Mouse (Mus musculus) frontal cortex, adult 2 months (tissue): Measurements from ENCODE around the gene Olfr43. TPM values are rescaled to one million over a fixed set of nuclear protein-coding genes. Genes with fewer than 3 reads are reported as not detected.

Source experiments
- DNase-seq, 2 experiments: peaks; one replicate each; pipeline ENCODE4 v3.0.0; 2022; ENCODE audit warnings: low spot score in 1 of 2; ENCODE audit errors: extremely low spot score in 1 of 2
- polyA plus RNA-seq: library from polyadenylated mRNA; depleted of rRNA; stranded (reverse); fragments of >200 nt; gene quantifications from 2 replicates; pipeline ENCODE4 v1.2.3, GENCODE M21; 2012; rRNA removed

The Olfr43 gene
- polyA plus RNA-seq, result not detected in 2 replicates

GRCm38 (mm10) chr11:74211279-74211678 is at the start of gene Olfr43:
Gene Olfr43 (minus strand): TSS chr11:74211379.
- DNase-seq, result no peak

DNA sequence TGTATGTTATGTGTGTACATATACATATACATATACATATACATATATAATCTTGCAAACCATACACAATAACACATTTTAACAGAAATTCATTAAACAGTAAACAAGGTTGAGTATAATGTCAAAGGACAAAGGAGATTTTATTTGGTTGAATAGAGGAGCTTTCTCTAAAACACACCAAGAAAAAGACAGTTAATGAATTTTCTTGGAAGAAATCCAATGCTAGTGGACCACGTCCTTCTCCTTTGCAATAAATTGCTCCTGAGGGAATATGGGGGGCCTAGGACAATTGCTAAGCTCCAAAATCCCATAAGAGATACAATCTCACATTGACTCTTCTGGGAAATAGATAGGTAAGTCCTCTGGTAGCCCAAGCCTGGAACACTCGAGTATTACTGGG is 48.3 kb upstream of the Olfr43 start, which contains the start of gene Olfr406:
Gene Olfr406, plus strand, starts transcription at position 301 of the 400 bp plus-strand sequence.
- DNase-seq, result no peak

- DNase-seq, result no peak
Observed at GRCm38 (mm10) chr11:74241201-74241600, 30.0 kb upstream of the Olfr43 start.

GRCm38 (mm10) chr11:74185949-74186348 is 25.2 kb downstream of the Olfr43 start, which contains the start of gene Olfr403:
Gene Olfr403 (plus strand): TSS chr11:74186249.
- DNase-seq, result no peak

GRCm38 (mm10) chr11:74183745-74184144 is 27.4 kb downstream of the Olfr43 start:
- DNase-seq, result no peak

DNA sequence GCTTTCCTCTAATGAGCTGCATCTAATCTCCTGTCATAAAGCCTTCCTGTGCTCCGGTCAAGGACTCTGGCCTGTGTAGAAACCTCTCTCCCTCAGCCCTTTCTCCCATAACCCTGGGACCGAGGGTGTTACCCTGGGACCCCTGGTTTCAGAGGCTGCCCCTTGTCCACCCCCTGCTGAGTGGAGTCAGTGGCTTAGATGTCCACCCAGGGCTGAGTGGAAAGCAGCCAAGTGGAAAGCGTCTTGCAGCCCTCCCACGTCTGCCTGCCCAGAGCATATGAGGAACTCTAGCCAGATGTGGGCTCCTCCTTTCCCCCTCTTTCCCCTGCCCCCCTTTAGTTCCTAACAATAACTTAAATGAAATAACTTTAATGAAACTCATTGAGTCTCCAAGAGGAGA is 28.0 kb downstream of the Olfr43 start:
- DNase-seq, result no peak

DNA sequence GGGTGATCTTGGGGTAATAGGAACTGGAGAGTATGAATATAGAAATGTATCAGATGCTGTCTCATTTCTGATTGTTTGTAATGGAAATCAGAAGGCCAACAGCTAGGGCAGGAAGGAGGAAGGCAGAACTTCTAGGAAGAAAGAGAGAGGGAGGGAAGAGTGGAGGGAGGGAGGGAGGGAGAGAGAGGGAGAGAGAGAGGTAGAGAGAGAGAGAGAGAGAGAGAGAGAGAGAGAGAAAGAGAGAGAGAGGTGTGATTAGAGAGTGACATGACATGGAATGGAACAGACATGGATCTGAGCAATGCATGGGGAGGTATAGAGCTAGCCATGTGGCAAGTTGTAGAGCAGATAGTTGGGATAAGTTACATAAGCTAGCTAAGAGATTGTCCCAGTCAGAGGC is 42.4 kb downstream of the Olfr43 start:
- DNase-seq, result no peak

Other genes starting within 250 kb of the Olfr43 start
- gene Olfr398, start 221.0 kb downstream of the Olfr43 start, polyA plus RNA-seq, result not detected in 2 replicates
- gene Olfr139, start 154.8 kb downstream of the Olfr43 start, polyA plus RNA-seq, result not detected in 2 replicates
- not detected in 2 replicates for gene Olfr399, start 154.8 kb downstream of the Olfr43 start, polyA plus RNA-seq
- gene Zfp616, start 141.4 kb downstream of the Olfr43 start, polyA plus RNA-seq, result not detected in 2 replicates
- not detected in 2 replicates for gene Olfr401, start 97.7 kb downstream of the Olfr43 start, polyA plus RNA-seq
- gene Olfr402, start 57.9 kb downstream of the Olfr43 start, polyA plus RNA-seq, result not detected in 2 replicates
- gene Olfr403, start 25.1 kb downstream of the Olfr43 start, polyA plus RNA-seq, result not detected in 2 replicates
- not detected in 2 replicates for gene Olfr406, start 48.4 kb upstream of the Olfr43 start, polyA plus RNA-seq
- gene Olfr59, start 72.4 kb upstream of the Olfr43 start, polyA plus RNA-seq, result not detected in 2 replicates
- gene Olfr410, start 126.7 kb upstream of the Olfr43 start, polyA plus RNA-seq, result not detected in 2 replicates
- gene Olfr411, start 141.3 kb upstream of the Olfr43 start, polyA plus RNA-seq, result not detected in 2 replicates
- not detected in 2 replicates for gene Olfr412, start 150.7 kb upstream of the Olfr43 start, polyA plus RNA-seq